Mouse (Mus musculus): ENCODE measurements around the gene Bcar3. TPM values are rescaled to one million over a fixed set of nuclear protein-coding genes. Genes with fewer than 3 reads are reported as not detected.
"Not testable (repeated sequence)": the region's sequence is repeated elsewhere in the genome, so short reads cannot be mapped to it uniquely, and the experiment has no call there.

Bcar3 gene
- polyA plus RNA-seq, 1 experiment from 2014 or later = 5.0 TPM

- not testable (repeated sequence) for H3K9me3 ChIP-seq (replicated peaks); H3K27me3 ChIP-seq; H3K4me2 ChIP-seq; H3K4me3 ChIP-seq (replicated peaks); H3K27ac ChIP-seq; ATAC-seq (ENCODE audit: low read depth); H3K9ac ChIP-seq; DNase-seq
- H3K36me3 ChIP-seq = peaks cover 48% of the 10 kb centered on the region
- H3K4me1 ChIP-seq (replicated peaks) = peaks cover 52% of the 10 kb centered on the region
- WGBS (ENCODE audit: insufficient replicate concordance) = 84% methylated on average over 1 of the region's 1 CpGs
These were observed 21.4 kb upstream of the Bcar3 start for GRCm38 (mm10) chr3:122272565-122272964.

- Histone ChIP-seq H3K9ac (peak overlapping the region; percentile 93), H3K4me1 (replicated peaks) (peaks cover 62% of the 10 kb centered on the region), H3K27ac (no peak overlapping the region), H3K36me3 (peaks cover 49% of the 10 kb centered on the region), H3K4me3 (replicated peaks) (peak overlapping the region; percentile 85), H3K27me3 (no peaks in the 10 kb centered on the region), H3K9me3 (replicated peaks) (no peaks in the 10 kb centered on the region), H3K4me2 (peak overlapping the region; percentile 79)
- ATAC-seq (ENCODE audit: low read depth) (no peak), DNase-seq (no peak)
- 9% methylated on average over 20 of the region's 20 CpGs for WGBS (ENCODE audit: insufficient replicate concordance)
These were observed 20.3 kb upstream of the Bcar3 start for GRCm38 (mm10) chr3:122273407-122274240.

- no peaks in the 10 kb centered on the region for H3K9me3 ChIP-seq (replicated peaks)
- H3K4me1 ChIP-seq (replicated peaks) = peaks cover 62% of the 10 kb centered on the region
- DNase-seq (peak; percentile 81), ATAC-seq (ENCODE audit: low read depth) (peak; percentile 88)
- peak within 1 kb of the TSS; percentile 70 for H3K27ac ChIP-seq
- no peaks in the 10 kb centered on the region for H3K27me3 ChIP-seq
- H3K36me3 ChIP-seq = peaks cover 54% of the 10 kb centered on the region
- under 1% methylated on average over 57 of the region's 57 CpGs for WGBS (ENCODE audit: insufficient replicate concordance)
- H3K9ac ChIP-seq = peak within 1 kb of the TSS; percentile 93
- peak within 1 kb of the TSS; percentile 79 for H3K4me2 ChIP-seq
- peak within 1 kb of the TSS; percentile 85 for H3K4me3 ChIP-seq (replicated peaks)
These were observed 19.5 kb upstream of the Bcar3 start, which contains the start of gene Dnttip2 for GRCm38 (mm10) chr3:122274241-122275024. Gene Dnttip2 (plus strand): TSS chr3:122274388.

- Histone ChIP-seq H3K36me3 (peaks cover 58% of the 10 kb centered on the region), H3K27me3 (no peaks in the 10 kb centered on the region), H3K4me2 (peak overlapping the region; percentile 79), H3K27ac (no peak overlapping the region; the same call in 1 of the 2 replicates), H3K9ac (peak overlapping the region; percentile 93), H3K9me3 (replicated peaks) (no peaks in the 10 kb centered on the region), H3K4me3 (replicated peaks) (peak overlapping the region; percentile 85), H3K4me1 (replicated peaks) (peaks cover 62% of the 10 kb centered on the region)
- 71% methylated on average over 10 of the region's 10 CpGs for WGBS (ENCODE audit: insufficient replicate concordance)
- DNase-seq (no peak), ATAC-seq (ENCODE audit: low read depth) (no peak)
These were observed 18.8 kb upstream of the Bcar3 start for GRCm38 (mm10) chr3:122275111-122275510.

GRCm38 (mm10) chr3:122287195-122287594 is 6.7 kb upstream of the Bcar3 start:
- H3K4me3 ChIP-seq (replicated peaks) = no peak overlapping the region
- peaks cover 14% of the 10 kb centered on the region for H3K4me1 ChIP-seq (replicated peaks)
- peaks cover 35% of the 10 kb centered on the region for H3K36me3 ChIP-seq
- WGBS (ENCODE audit: insufficient replicate concordance) = 45% methylated on average over 5 of the region's 5 CpGs
- no peak overlapping the region for H3K4me2 ChIP-seq
- no peak overlapping the region for H3K9ac ChIP-seq
- peaks cover 7% of the 10 kb centered on the region for H3K27me3 ChIP-seq
- no peaks in the 10 kb centered on the region for H3K9me3 ChIP-seq (replicated peaks)
- H3K27ac ChIP-seq = no peak overlapping the region
- no peak for DNase-seq
- ATAC-seq (ENCODE audit: low read depth) = no peak

- H3K9ac ChIP-seq = no peak overlapping the region
- peaks cover 11% of the 10 kb centered on the region for H3K27me3 ChIP-seq
- no peaks in the 10 kb centered on the region for H3K9me3 ChIP-seq (replicated peaks)
- WGBS (ENCODE audit: insufficient replicate concordance) = 71% methylated on average over 5 of the region's 5 CpGs
- peaks cover 20% of the 10 kb centered on the region for H3K36me3 ChIP-seq
- no peak overlapping the region for H3K27ac ChIP-seq
- H3K4me3 ChIP-seq (replicated peaks) = no peak overlapping the region
- peaks cover 25% of the 10 kb centered on the region for H3K4me1 ChIP-seq (replicated peaks)
- ATAC-seq (ENCODE audit: low read depth) (no peak), DNase-seq (no peak)
- H3K4me2 ChIP-seq = no peak overlapping the region
These were observed 5.2 kb upstream of the Bcar3 start for GRCm38 (mm10) chr3:122288613-122289195.

- not testable (repeated sequence) for DNase-seq; H3K9me3 ChIP-seq (replicated peaks)
These were observed 4.6 kb upstream of the Bcar3 start for GRCm38 (mm10) chr3:122289344-122289743.

GRCm38 (mm10) chr3:122290696-122291095 is 3.2 kb upstream of the Bcar3 start:
- peaks cover 17% of the 10 kb centered on the region for H3K27me3 ChIP-seq
- H3K36me3 ChIP-seq = peaks cover 3% of the 10 kb centered on the region
- H3K4me3 ChIP-seq (replicated peaks) = no peak overlapping the region
- H3K9me3 ChIP-seq (replicated peaks) = no peaks in the 10 kb centered on the region
- WGBS (ENCODE audit: insufficient replicate concordance) = 33% methylated on average over 7 of the region's 7 CpGs
- DNase-seq = no peak
- no peak overlapping the region for H3K4me2 ChIP-seq
- H3K27ac ChIP-seq = no peak overlapping the region
- H3K9ac ChIP-seq = no peak overlapping the region
- peaks cover 37% of the 10 kb centered on the region for H3K4me1 ChIP-seq (replicated peaks)
- ATAC-seq (ENCODE audit: low read depth) = no peak

More at GRCm38 (mm10) chr3:122289344-122289743, 4.6 kb upstream of the Bcar3 start:
- H3K4me2 ChIP-seq; H3K4me3 ChIP-seq (replicated peaks); H3K9ac ChIP-seq; H3K27ac ChIP-seq; ATAC-seq (ENCODE audit: low read depth): not testable (repeated sequence)
- Histone ChIP-seq H3K36me3 (peaks cover 13% of the 10 kb centered on the region), H3K4me1 (replicated peaks) (peaks cover 31% of the 10 kb centered on the region), H3K27me3 (peaks cover 15% of the 10 kb centered on the region)
- WGBS (ENCODE audit: insufficient replicate concordance) = 58% methylated on average over 4 of the region's 4 CpGs

- Histone ChIP-seq H3K4me1 (replicated peaks) (peaks cover 41% of the 10 kb centered on the region), H3K27ac (0 out of 2 replicates have a peak overlapping the region, but pooled peaks have one; percentile 4), H3K4me3 (replicated peaks) (peak overlapping the region; percentile 85; the same call in 1 of the 2 replicates), H3K4me2 (peak overlapping the region; percentile 99), H3K27me3 (peaks cover 17% of the 10 kb centered on the region), H3K9me3 (replicated peaks) (no peaks in the 10 kb centered on the region), H3K36me3 (no peaks in the 10 kb centered on the region), H3K9ac (no peak overlapping the region)
- WGBS (ENCODE audit: insufficient replicate concordance) = 48% methylated on average over 12 of the region's 12 CpGs
- no peak for ATAC-seq (ENCODE audit: low read depth)
- no peak for DNase-seq
These were observed 2.1 kb upstream of the Bcar3 start for GRCm38 (mm10) chr3:122291828-122292227.

GRCm38 (mm10) chr3:122292300-122293222 is 1.4 kb upstream of the Bcar3 start:
- ATAC-seq (ENCODE audit: low read depth) (peak; percentile 87), DNase-seq (peak; percentile 86)
- no peaks in the 10 kb centered on the region for H3K36me3 ChIP-seq
- peaks cover 17% of the 10 kb centered on the region for H3K27me3 ChIP-seq
- peak overlapping the region; percentile 99 for H3K4me2 ChIP-seq
- peak overlapping the region; percentile 74 for H3K27ac ChIP-seq
- H3K4me3 ChIP-seq (replicated peaks) = peak overlapping the region; percentile 85
- H3K9ac ChIP-seq = peak overlapping the region; percentile 82
- no peaks in the 10 kb centered on the region for H3K9me3 ChIP-seq (replicated peaks)
- 9% methylated on average over 54 of the region's 54 CpGs for WGBS (ENCODE audit: insufficient replicate concordance)
- peaks cover 41% of the 10 kb centered on the region for H3K4me1 ChIP-seq (replicated peaks)

Measured in liver, embryonic 13.5 days (tissue).